ENCODE assay signal across 14 mouse cellular contexts in the genomic region with DNA sequence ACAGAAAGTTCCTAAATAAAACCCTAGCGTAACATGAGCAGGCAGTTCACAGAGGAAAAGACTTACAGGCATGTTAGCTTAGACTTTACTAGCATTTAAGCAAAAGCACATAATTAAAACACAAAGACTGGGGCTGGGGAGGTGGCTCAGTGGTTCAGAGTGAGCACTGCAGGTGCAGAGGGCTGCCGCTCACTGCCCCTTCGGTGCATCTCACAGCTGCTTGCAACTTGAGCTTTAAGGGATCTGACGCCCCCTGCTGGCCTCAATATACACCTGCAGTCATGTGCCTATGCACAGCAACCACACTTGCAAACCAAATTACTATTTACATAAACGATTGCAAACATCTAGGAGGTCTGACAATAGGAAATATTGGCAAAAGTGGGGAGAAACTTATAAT.
DNase-seq lines count a peak whose midpoint lies in the region; ATAC-seq and TF ChIP-seq lines count a peak whose summit lies in the region.
"Had no signal": no experiment of that assay in that cellular context is flagged by ENCODE, and none has a peak within 500 bp of the region (broad histone marks: within the 10 kb centered on the region; RNA-seq: fewer than 3 reads in every experiment).

No protein-coding gene starts in this region.

- WGBS in embryonic facial prominence, embryonic 12.5 days, result 75% methylated on average over 5 of the region's 5 CpGs
- 87% methylated on average over 5 of the region's 5 CpGs for WGBS in embryonic facial prominence, embryonic 10.5 days
- WGBS in lung, adult 2 months, result 91% methylated on average over 5 of the region's 5 CpGs
- 57% methylated on average over 5 of the region's 5 CpGs for WGBS in limb, embryonic 14.5 days

- TF ChIP-seq CTCF in lung, adult 2 months (IDR thresholded peaks at IDR 0.05; ENCODE audit: insufficient read depth, low read length), result 0 out of 2 replicates have a peak, but pooled peaks have one; percentile 1
- TF ChIP-seq CTCF in MEL (IDR thresholded peaks at IDR 0.05 in 2 of 3, conservative IDR thresholded peaks at IDR 0.05 in 1 of 3; ENCODE audit: control insufficient read depth in 1 of 3, insufficient read depth in 1 of 3, low read depth in 2 of 3, low read length in 3 of 3, poor library complexity in 1 of 3, severe bottlenecking in 1 of 3), result peak in 1 of 3 experiments; percentile 20; a peak in 2 of 6 replicates

- H3K9me3 ChIP-seq in embryonic facial prominence, embryonic 12.5 days, result no peaks in the 10 kb centered on the region
- peaks cover 3% of the 10 kb centered on the region; the same call in 1 of the 2 replicates for H3K9me3 ChIP-seq in embryonic facial prominence, embryonic 10.5 days
- no peaks in the 10 kb centered on the region for H3K9me3 ChIP-seq in MEL (replicated peaks; ENCODE audit: insufficient read depth, low read length)
- H3K9me3 ChIP-seq in limb, embryonic 14.5 days (ENCODE audit: control insufficient read depth, low read length), result no peaks in the 10 kb centered on the region
- H3K9me3 ChIP-seq: heart, embryonic 15.5 days had no signal

- no peaks in the 10 kb centered on the region for H3K27me3 ChIP-seq in embryonic facial prominence, embryonic 12.5 days
- H3K27me3 ChIP-seq in embryonic facial prominence, embryonic 10.5 days (replicated peaks; ENCODE audit: low read depth, poor library complexity, severe bottlenecking), result no peaks in the 10 kb centered on the region
- no peaks in the 10 kb centered on the region for H3K27me3 ChIP-seq in MEL (ENCODE audit: control insufficient read depth in 1 of 2, insufficient read depth in 2 of 2, low read length in 2 of 2)
- no peaks in the 10 kb centered on the region for H3K27me3 ChIP-seq in limb, embryonic 14.5 days (ENCODE audit: control insufficient read depth, insufficient read depth, low read length)
- H3K27me3 ChIP-seq: heart, embryonic 15.5 days; liver, embryonic 13.5 days had no signal

- no peak for ATAC-seq in embryonic facial prominence, embryonic 12.5 days (ENCODE audit: insufficient number of reproducible peaks, insufficient read depth, low FRiP score, low TSS enrichment)
- 0 out of 2 replicates have a peak, but pooled peaks have one; percentile 37 for ATAC-seq in limb, embryonic 14.5 days (ENCODE audit: low FRiP score, low read depth)
- ATAC-seq in monocyte, adult 5-6 weeks (replicated peaks; ENCODE audit: insufficient number of reproducible peaks, low FRiP score, low TSS enrichment, poor library complexity, severe bottlenecking), result no peak

- no peak overlapping the region for H3K4me2 ChIP-seq in embryonic facial prominence, embryonic 12.5 days (replicated peaks)
- H3K4me2 ChIP-seq in limb, embryonic 14.5 days (replicated peaks; ENCODE audit: low read depth, low read length, severe bottlenecking), result no peak overlapping the region
- H3K4me2 ChIP-seq: heart, embryonic 15.5 days; liver, embryonic 13.5 days had no signal

- TF ChIP-seq POLR2A in lung, adult 2 months (IDR thresholded peaks at IDR 0.05; ENCODE audit: borderline replicate concordance, extremely low read depth, low read depth, low read length), result no peak
- no peak for TF ChIP-seq POLR2A in MEL (IDR thresholded peaks at IDR 0.05; ENCODE audit: control insufficient read depth in 1 of 2, insufficient read depth in 1 of 2, low read depth in 1 of 2, low read length in 2 of 2, poor library complexity in 1 of 2)
- TF ChIP-seq POLR2A in limb, embryonic 14.5 days (IDR thresholded peaks at IDR 0.05; ENCODE audit: borderline replicate concordance, extremely low read depth, insufficient read depth, insufficient read length), result no peak

- H3K4me3 ChIP-seq in embryonic facial prominence, embryonic 12.5 days, result no peak overlapping the region
- H3K4me3 ChIP-seq in embryonic facial prominence, embryonic 10.5 days, result no peak overlapping the region
- H3K4me3 ChIP-seq in lung, adult 2 months (replicated peaks; ENCODE audit: extremely low read depth, low read depth, low read length), result no peak overlapping the region
- H3K4me3 ChIP-seq in MEL (ENCODE audit: control insufficient read depth in 1 of 2, insufficient read depth in 1 of 2, low read depth in 2 of 2, low read length in 2 of 2), result no peak overlapping the region
- no peak overlapping the region for H3K4me3 ChIP-seq in limb, embryonic 14.5 days (replicated peaks; ENCODE audit: low read length)
- H3K4me3 ChIP-seq: heart, embryonic 15.5 days; liver, embryonic 13.5 days had no signal

- no peak for TF ChIP-seq RAD21 in MEL (IDR thresholded peaks at IDR 0.05; ENCODE audit: low read depth, low read length)

- H3K79me2 ChIP-seq in MEL (ENCODE audit: control insufficient read depth, insufficient read depth, low read length, poor library complexity), result no peaks in the 10 kb centered on the region

- DNase-seq in embryonic facial prominence, embryonic 10.5 days (ENCODE audit: low spot score), result no peak
- no peak for DNase-seq in lung, adult 2 months
- DNase-seq in lung, postnatal 14 days, result no peak
- peak; percentile 3 for DNase-seq in MEL (ENCODE audit: low read depth, low spot score)
- no peak for DNase-seq in limb, embryonic 14.5 days (ENCODE audit: low spot score)
- DNase-seq in right cerebral cortex, postnatal 36 days (ENCODE audit: low spot score in 2 of 2), result no peak
- DNase-seq: adrenal gland, postnatal 25 days; cerebellum, adult 11 months; kidney, postnatal 25 days; layer of hippocampus, postnatal 36 days; liver, embryonic 13.5 days had no signal

- peak overlapping the region; percentile 70 for H3K27ac ChIP-seq in embryonic facial prominence, embryonic 12.5 days
- H3K27ac ChIP-seq in embryonic facial prominence, embryonic 10.5 days (replicated peaks), result no peak overlapping the region; the same call in 1 of the 2 replicates
- no peak overlapping the region for H3K27ac ChIP-seq in MEL (ENCODE audit: control insufficient read depth, low read depth, low read length)
- no peak overlapping the region for H3K27ac ChIP-seq in limb, embryonic 14.5 days (replicated peaks; ENCODE audit: low read depth, low read length)
- H3K27ac ChIP-seq: heart, embryonic 15.5 days; liver, embryonic 13.5 days had no signal

- no peak overlapping the region for H3K9ac ChIP-seq in embryonic facial prominence, embryonic 12.5 days
- H3K9ac ChIP-seq in MEL (ENCODE audit: control insufficient read depth, low read depth, low read length, poor library complexity, severe bottlenecking), result no peak overlapping the region
- H3K9ac ChIP-seq in limb, embryonic 14.5 days (ENCODE audit: low read depth, low read length, severe bottlenecking), result no peak overlapping the region
- H3K9ac ChIP-seq: heart, embryonic 15.5 days; liver, embryonic 13.5 days had no signal

- peaks cover 4% of the 10 kb centered on the region; the same call in 1 of the 2 replicates for H3K4me1 ChIP-seq in embryonic facial prominence, embryonic 12.5 days
- no peaks in the 10 kb centered on the region for H3K4me1 ChIP-seq in embryonic facial prominence, embryonic 10.5 days
- no peaks in the 10 kb centered on the region for H3K4me1 ChIP-seq in lung, adult 2 months (ENCODE audit: control insufficient read depth, insufficient read depth, low read length)
- H3K4me1 ChIP-seq in MEL (ENCODE audit: control insufficient read depth in 1 of 2, insufficient read depth in 2 of 2, low read length in 2 of 2), result no peaks in the 10 kb centered on the region
- no peaks in the 10 kb centered on the region for H3K4me1 ChIP-seq in limb, embryonic 14.5 days (ENCODE audit: control insufficient read depth, insufficient read depth, low read length)
- H3K4me1 ChIP-seq: heart, embryonic 15.5 days; liver, embryonic 13.5 days had no signal

- no peak for TF ChIP-seq EP300 in MEL (IDR thresholded peaks at IDR 0.05; ENCODE audit: low read depth in 1 of 2, low read length in 2 of 2)

- no peaks in the 10 kb centered on the region for H3K36me3 ChIP-seq in embryonic facial prominence, embryonic 12.5 days
- H3K36me3 ChIP-seq in embryonic facial prominence, embryonic 10.5 days (replicated peaks), result no peaks in the 10 kb centered on the region
- H3K36me3 ChIP-seq in MEL (ENCODE audit: control insufficient read depth in 1 of 2, insufficient read depth in 2 of 2, low read length in 2 of 2), result no peaks in the 10 kb centered on the region
- no peaks in the 10 kb centered on the region for H3K36me3 ChIP-seq in limb, embryonic 14.5 days (ENCODE audit: control insufficient read depth, insufficient read depth, low read length)
- H3K36me3 ChIP-seq: heart, embryonic 15.5 days; liver, embryonic 13.5 days had no signal

TF ChIP-seq in MEL, 35 proteins besides CTCF, POLR2A, EP300 and RAD21:
- no peak for TF ChIP-seq RCOR1 (IDR thresholded peaks at IDR 0.05; ENCODE audit: low read depth, low read length)
- no peak for TF ChIP-seq KAT2A (conservative IDR thresholded peaks at IDR 0.05; ENCODE audit: low read depth, low read length)
- no peak for TF ChIP-seq TBP (IDR thresholded peaks at IDR 0.05; ENCODE audit: low read depth, low read length)
- TF ChIP-seq SIN3A (IDR thresholded peaks at IDR 0.05; ENCODE audit: low read length), result no peak
- TF ChIP-seq NELFE (IDR thresholded peaks at IDR 0.05; ENCODE audit: low read depth, low read length), result no peak
- TF ChIP-seq ZMIZ1 (IDR thresholded peaks at IDR 0.05; ENCODE audit: low read depth, low read length), result no peak
- TF ChIP-seq TCF12 (IDR thresholded peaks at IDR 0.05; ENCODE audit: low read depth, low read length), result no peak
- no peak for TF ChIP-seq MAFK (IDR thresholded peaks at IDR 0.05; ENCODE audit: borderline replicate concordance, low read depth, low read length)
- no peak for TF ChIP-seq HCFC1 (IDR thresholded peaks at IDR 0.05; ENCODE audit: low read depth, low read length)
- no peak for TF ChIP-seq CHD2 (IDR thresholded peaks at IDR 0.05; ENCODE audit: low read length)
- no peak for TF ChIP-seq MYC (IDR thresholded peaks at IDR 0.05; ENCODE audit: low read depth, low read length)
- TF ChIP-seq TAL1 (IDR thresholded peaks at IDR 0.05; ENCODE audit: low read length), result no peak
- TF ChIP-seq USF1 (IDR thresholded peaks at IDR 0.05; ENCODE audit: low read depth, low read length), result no peak
- no peak for TF ChIP-seq ZKSCAN1 (IDR thresholded peaks at IDR 0.05; ENCODE audit: low read depth, low read length)
- no peak for TF ChIP-seq E2F4 (IDR thresholded peaks at IDR 0.05; ENCODE audit: borderline replicate concordance, low read depth, low read length)
- no peak for TF ChIP-seq ZC3H11A (IDR thresholded peaks at IDR 0.05; ENCODE audit: low read depth, low read length)
